ENCODE assay signal across 15 mouse cellular contexts in the genomic region with DNA sequence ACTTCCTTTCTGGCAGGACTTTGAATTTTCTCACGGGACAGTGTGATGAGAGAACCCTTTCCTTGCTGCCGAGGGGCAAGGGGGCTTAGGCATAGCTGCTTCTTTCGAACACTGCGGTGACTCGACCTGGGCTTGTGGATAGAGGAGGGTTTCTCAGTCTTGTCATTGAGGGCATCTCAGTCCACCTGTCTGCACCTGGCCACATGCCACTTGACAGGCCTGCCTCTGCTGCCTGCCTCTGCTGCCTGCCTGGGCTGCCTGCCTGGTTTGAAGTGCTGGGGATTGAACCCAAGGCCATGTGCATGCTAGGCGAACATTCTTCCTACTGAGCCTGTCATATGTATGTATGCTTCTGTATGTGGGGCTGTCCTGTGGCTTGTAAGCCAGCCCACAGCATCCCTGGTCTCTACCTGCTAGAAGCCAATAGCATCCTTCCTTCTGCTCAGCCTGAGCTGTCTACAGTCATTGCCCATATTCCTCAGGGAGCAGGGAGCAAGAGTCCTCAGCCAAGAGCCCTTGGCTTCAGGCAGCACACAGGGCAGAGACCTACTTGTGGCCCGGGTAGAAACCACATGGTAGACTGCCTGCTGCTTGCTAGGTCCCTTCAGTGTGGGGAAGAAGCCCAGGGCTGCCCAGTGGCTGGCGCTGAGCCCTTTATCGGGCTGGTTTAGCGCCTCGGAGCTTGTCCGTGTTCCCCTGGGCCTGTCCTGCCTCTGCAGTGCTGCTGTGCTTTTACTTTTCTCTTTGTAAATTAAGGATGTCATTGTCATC. TPM values are rescaled to one million over a fixed set of nuclear protein-coding genes. Genes with fewer than 3 reads are reported as not detected.
DNase-seq lines count a peak whose midpoint lies in the region; ATAC-seq lines count a peak whose summit lies in the region.
"Had no signal": no experiment of that assay in that cellular context is flagged by ENCODE, and none has a peak within 500 bp of the region (broad histone marks: within the 10 kb centered on the region; RNA-seq: fewer than 3 reads in every experiment).

No protein-coding gene starts in this region.

- peak overlapping the region; percentile 37; the same call in 1 of the 2 replicates for H3K27ac ChIP-seq in forebrain, embryonic 10.5 days
- H3K27ac ChIP-seq in forebrain, embryonic 12.5 days: no peak overlapping the region; the same call in 1 of the 2 replicates
- H3K27ac ChIP-seq in midbrain, embryonic 11.5 days (ENCODE audit: low read depth, low read length): no peak overlapping the region
- H3K27ac ChIP-seq in midbrain, embryonic 16.5 days (ENCODE audit: low read length): no peak overlapping the region
- no peak overlapping the region for H3K27ac ChIP-seq in hindbrain, embryonic 14.5 days
- H3K27ac ChIP-seq: liver, embryonic 12.5 days had no signal

- H3K9me3 ChIP-seq in forebrain, embryonic 10.5 days: no peaks in the 10 kb centered on the region
- H3K9me3 ChIP-seq in forebrain, embryonic 12.5 days: no peaks in the 10 kb centered on the region
- no peaks in the 10 kb centered on the region for H3K9me3 ChIP-seq in midbrain, embryonic 11.5 days (ENCODE audit: control insufficient read depth, low read length)
- no peaks in the 10 kb centered on the region for H3K9me3 ChIP-seq in midbrain, embryonic 16.5 days (replicated peaks; ENCODE audit: control insufficient read depth, low read length, poor library complexity, severe bottlenecking)
- no peaks in the 10 kb centered on the region for H3K9me3 ChIP-seq in hindbrain, embryonic 14.5 days (ENCODE audit: control insufficient read depth, low read length)
- H3K9me3 ChIP-seq: liver, embryonic 12.5 days had no signal

- peak overlapping the region; percentile 5; the same call in 1 of the 2 replicates for H3K4me3 ChIP-seq in forebrain, embryonic 10.5 days
- H3K4me3 ChIP-seq in forebrain, embryonic 12.5 days (replicated peaks): no peak overlapping the region
- no peak overlapping the region for H3K4me3 ChIP-seq in midbrain, embryonic 11.5 days (ENCODE audit: low read depth, low read length)
- no peak overlapping the region for H3K4me3 ChIP-seq in midbrain, embryonic 16.5 days (ENCODE audit: low read depth, low read length)
- no peak overlapping the region for H3K4me3 ChIP-seq in hindbrain, embryonic 14.5 days (replicated peaks; ENCODE audit: low read length)
- H3K4me3 ChIP-seq: liver, embryonic 12.5 days had no signal

- peaks cover 51% of the 10 kb centered on the region for H3K36me3 ChIP-seq in forebrain, embryonic 10.5 days (replicated peaks)
- H3K36me3 ChIP-seq in forebrain, embryonic 12.5 days (replicated peaks): peaks cover 18% of the 10 kb centered on the region
- H3K36me3 ChIP-seq in midbrain, embryonic 11.5 days (ENCODE audit: control insufficient read depth, insufficient read depth, low read length): peaks cover 2% of the 10 kb centered on the region; the same call in 1 of the 2 replicates
- H3K36me3 ChIP-seq in midbrain, embryonic 16.5 days (ENCODE audit: control insufficient read depth, insufficient read depth, low read length): peaks cover 4% of the 10 kb centered on the region
- peaks cover 17% of the 10 kb centered on the region for H3K36me3 ChIP-seq in hindbrain, embryonic 14.5 days (replicated peaks; ENCODE audit: control insufficient read depth, insufficient read depth)

- peaks cover 62% of the 10 kb centered on the region for H3K4me1 ChIP-seq in forebrain, embryonic 10.5 days
- peaks cover 47% of the 10 kb centered on the region for H3K4me1 ChIP-seq in forebrain, embryonic 12.5 days
- peaks cover 26% of the 10 kb centered on the region for H3K4me1 ChIP-seq in midbrain, embryonic 11.5 days (ENCODE audit: control insufficient read depth, insufficient read depth, low read length)
- H3K4me1 ChIP-seq in midbrain, embryonic 16.5 days (ENCODE audit: control insufficient read depth, insufficient read depth, low read length): peaks cover 41% of the 10 kb centered on the region
- H3K4me1 ChIP-seq in hindbrain, embryonic 14.5 days (replicated peaks; ENCODE audit: control insufficient read depth, insufficient read depth, low read length): peaks cover 34% of the 10 kb centered on the region

- no peak for DNase-seq in forebrain, embryonic 10.5 days (ENCODE audit: extremely low spot score, low spot score)
- DNase-seq in midbrain, embryonic 11.5 days (ENCODE audit: low spot score, missing footprints): no peak
- DNase-seq in cerebellum, adult 9-11 months: peak; percentile 67
- no peak for DNase-seq in hindbrain, embryonic 14.5 days (ENCODE audit: low spot score)
- no peak for DNase-seq in heart, postnatal 4 days
- DNase-seq: kidney, adult 18-20 months had no signal

- ATAC-seq in forebrain, embryonic 12.5 days (ENCODE audit: low FRiP score): no peak
- ATAC-seq in midbrain, embryonic 11.5 days (ENCODE audit: low FRiP score): no peak
- ATAC-seq in midbrain, embryonic 16.5 days: no peak
- no peak for ATAC-seq in hindbrain, embryonic 14.5 days (ENCODE audit: low FRiP score)
- no peak for ATAC-seq in activated CD4-positive, CD25-positive, alpha-beta regulatory T cell, adult 4 months
- ATAC-seq: liver, embryonic 12.5 days had no signal

- WGBS in forebrain, embryonic 10.5 days: 91% methylated on average over 12 of the region's 12 CpGs
- WGBS in forebrain, embryonic 12.5 days: 89% methylated on average over 12 of the region's 12 CpGs
- 90% methylated on average over 12 of the region's 12 CpGs for WGBS in midbrain, embryonic 11.5 days
- 78% methylated on average over 12 of the region's 12 CpGs for WGBS in midbrain, embryonic 16.5 days
- 74% methylated on average over 12 of the region's 12 CpGs for WGBS in hindbrain, embryonic 14.5 days

- H3K27me3 ChIP-seq in forebrain, embryonic 10.5 days (ENCODE audit: poor library complexity, severe bottlenecking): no peaks in the 10 kb centered on the region
- H3K27me3 ChIP-seq in forebrain, embryonic 12.5 days: no peaks in the 10 kb centered on the region
- H3K27me3 ChIP-seq in midbrain, embryonic 11.5 days (ENCODE audit: control insufficient read depth, insufficient read depth, low read length): no peaks in the 10 kb centered on the region
- H3K27me3 ChIP-seq in midbrain, embryonic 16.5 days (ENCODE audit: control insufficient read depth, insufficient read depth, low read depth, low read length): no peaks in the 10 kb centered on the region
- H3K27me3 ChIP-seq in hindbrain, embryonic 14.5 days (ENCODE audit: control insufficient read depth, insufficient read depth, low read length): no peaks in the 10 kb centered on the region
- H3K27me3 ChIP-seq: liver, embryonic 12.5 days had no signal

- H3K9ac ChIP-seq in forebrain, embryonic 12.5 days: no peak overlapping the region
- H3K9ac ChIP-seq in midbrain, embryonic 11.5 days (ENCODE audit: low read length): 0 out of 2 replicates have a peak overlapping the region, but pooled peaks have one; percentile 24
- no peak overlapping the region for H3K9ac ChIP-seq in midbrain, embryonic 16.5 days (ENCODE audit: low read depth, low read length)
- 0 out of 2 replicates have a peak overlapping the region, but pooled peaks have one; percentile 17 for H3K9ac ChIP-seq in hindbrain, embryonic 14.5 days
- H3K9ac ChIP-seq: liver, embryonic 12.5 days had no signal

- H3K4me2 ChIP-seq in forebrain, embryonic 12.5 days: no peak overlapping the region
- no peak overlapping the region for H3K4me2 ChIP-seq in midbrain, embryonic 11.5 days
- H3K4me2 ChIP-seq in midbrain, embryonic 16.5 days (ENCODE audit: low read length): no peak overlapping the region; the same call in 1 of the 2 replicates
- no peak overlapping the region for H3K4me2 ChIP-seq in hindbrain, embryonic 14.5 days (replicated peaks)
- H3K4me2 ChIP-seq: liver, embryonic 12.5 days had no signal

RNA-seq across cellular contexts. Expression of gene Gigyf1, which starts 4.2 kb away (rescaled TPM):
- polyA plus RNA-seq in forebrain, embryonic 10.5 days (2016; fragmentation: Nextera tagmentation; extraction: Ambion mirVana): 13.5 and 14.0 TPM in 2 replicates
- 18.7 TPM in 2 replicates for polyA plus RNA-seq in forebrain, embryonic 12.5 days (2016; fragmentation: Nextera tagmentation; extraction: Ambion mirVana)
- 10.5 and 10.6 TPM in 2 replicates for polyA plus RNA-seq in midbrain, embryonic 11.5 days (2014; fragmentation: Nextera tagmentation; extraction: Ambion mirVana)
- polyA plus RNA-seq in midbrain, embryonic 16.5 days (2015; fragmentation: Nextera tagmentation; extraction: Ambion mirVana): 19.3 and 19.4 TPM in 2 replicates
- polyA plus RNA-seq in hindbrain, embryonic 14.5 days (2014; fragmentation: Nextera tagmentation; extraction: Ambion mirVana): 14.2 and 16.0 TPM in 2 replicates
- total RNA-seq in heart, postnatal 4 days (2021): 10 to 100 TPM; 30.5 to 32.4 TPM
- polyA plus RNA-seq in activated CD4-positive, CD25-positive, alpha-beta regulatory T cell, adult 4 months (2017; shearing (Covaris generic)): 10 to 100 TPM; 18.5 to 22.6 TPM

RNA-seq across cellular contexts. Expression of gene Pop7, which starts 11.8 kb away (rescaled TPM):
- 56.1 and 59.4 TPM in 2 replicates for polyA plus RNA-seq in forebrain, embryonic 10.5 days (2016; fragmentation: Nextera tagmentation; extraction: Ambion mirVana)
- 61.6 and 62.1 TPM in 2 replicates for polyA plus RNA-seq in forebrain, embryonic 12.5 days (2016; fragmentation: Nextera tagmentation; extraction: Ambion mirVana)
- 54.8 and 57.4 TPM in 2 replicates for polyA plus RNA-seq in midbrain, embryonic 11.5 days (2014; fragmentation: Nextera tagmentation; extraction: Ambion mirVana)
- polyA plus RNA-seq in midbrain, embryonic 16.5 days (2015; fragmentation: Nextera tagmentation; extraction: Ambion mirVana): 76.3 and 80.5 TPM in 2 replicates
- polyA plus RNA-seq in hindbrain, embryonic 14.5 days (2014; fragmentation: Nextera tagmentation; extraction: Ambion mirVana): 78.4 and 87.3 TPM in 2 replicates
- 10 to 100 TPM; 25.1 to 26.0 TPM for total RNA-seq in heart, postnatal 4 days (2021)
- 10 to 100 TPM; 60.7 to 66.2 TPM for polyA plus RNA-seq in activated CD4-positive, CD25-positive, alpha-beta regulatory T cell, adult 4 months (2017; shearing (Covaris generic))

RNA-seq across cellular contexts. Expression of gene Epo, which starts 18.9 kb away (rescaled TPM):
- 2.9 and 4.8 TPM in 2 replicates for polyA plus RNA-seq in forebrain, embryonic 10.5 days (2016; fragmentation: Nextera tagmentation; extraction: Ambion mirVana)
- 0.38 and 0.47 TPM in 2 replicates for polyA plus RNA-seq in forebrain, embryonic 12.5 days (2016; fragmentation: Nextera tagmentation; extraction: Ambion mirVana)
- polyA plus RNA-seq in midbrain, embryonic 11.5 days (2014; fragmentation: Nextera tagmentation; extraction: Ambion mirVana): 0.72 and 1.4 TPM in 2 replicates
- polyA plus RNA-seq in midbrain, embryonic 16.5 days (2015; fragmentation: Nextera tagmentation; extraction: Ambion mirVana): not detected in 2 replicates
- polyA plus RNA-seq in hindbrain, embryonic 14.5 days (2014; fragmentation: Nextera tagmentation; extraction: Ambion mirVana): not detected in 2 replicates
- not detected for total RNA-seq in heart, postnatal 4 days (2021)
- polyA plus RNA-seq in activated CD4-positive, CD25-positive, alpha-beta regulatory T cell, adult 4 months (2017; shearing (Covaris generic)): not detected
- total RNA-seq: heart, postnatal 36 days; left cerebral cortex, adult 18-20 months; monocyte, adult 5-6 weeks had no signal
- polyA plus RNA-seq: embryonic facial prominence, embryonic 14.5 days; urinary bladder, adult 2 months had no signal

RNA-seq across cellular contexts. Expression of gene Gnb2, which starts 19.2 kb away (rescaled TPM):
- 287 and 288 TPM in 2 replicates for polyA plus RNA-seq in forebrain, embryonic 10.5 days (2016; fragmentation: Nextera tagmentation; extraction: Ambion mirVana)
- polyA plus RNA-seq in forebrain, embryonic 12.5 days (2016; fragmentation: Nextera tagmentation; extraction: Ambion mirVana): 411 and 417 TPM in 2 replicates
- polyA plus RNA-seq in midbrain, embryonic 11.5 days (2014; fragmentation: Nextera tagmentation; extraction: Ambion mirVana): 432 and 501 TPM in 2 replicates
- polyA plus RNA-seq in midbrain, embryonic 16.5 days (2015; fragmentation: Nextera tagmentation; extraction: Ambion mirVana): 496 and 512 TPM in 2 replicates
- polyA plus RNA-seq in hindbrain, embryonic 14.5 days (2014; fragmentation: Nextera tagmentation; extraction: Ambion mirVana): 593 and 621 TPM in 2 replicates
- total RNA-seq in heart, postnatal 4 days (2021): 100 to 1,000 TPM; 560 to 578 TPM
- polyA plus RNA-seq in activated CD4-positive, CD25-positive, alpha-beta regulatory T cell, adult 4 months (2017; shearing (Covaris generic)): 10 to 100 TPM; 73.0 to 82.7 TPM

RNA-seq across cellular contexts. Expression of gene Zan, which starts 37.3 kb away (rescaled TPM):
- 0.10 and 0.12 TPM in 2 replicates for polyA plus RNA-seq in forebrain, embryonic 10.5 days (2016; fragmentation: Nextera tagmentation; extraction: Ambion mirVana)
- polyA plus RNA-seq in forebrain, embryonic 12.5 days (2016; fragmentation: Nextera tagmentation; extraction: Ambion mirVana): 0.09 TPM in 2 replicates
- 0.03 TPM in 2 replicates for polyA plus RNA-seq in midbrain, embryonic 11.5 days (2014; fragmentation: Nextera tagmentation; extraction: Ambion mirVana)
- polyA plus RNA-seq in midbrain, embryonic 16.5 days (2015; fragmentation: Nextera tagmentation; extraction: Ambion mirVana): 0.12 and 0.18 TPM in 2 replicates
- polyA plus RNA-seq in hindbrain, embryonic 14.5 days (2014; fragmentation: Nextera tagmentation; extraction: Ambion mirVana): 0.14 and 0.17 TPM in 2 replicates
- under 1 TPM; 0.05 to 0.07 TPM for total RNA-seq in heart, postnatal 4 days (2021)
- under 1 TPM; 0.11 to 0.21 TPM for polyA plus RNA-seq in activated CD4-positive, CD25-positive, alpha-beta regulatory T cell, adult 4 months (2017; shearing (Covaris generic))
- total RNA-seq: heart, postnatal 36 days; monocyte, adult 5-6 weeks had no signal

Comparison
In these comparisons a context has a peak if more than half of its experiments do, and no peak if none do; other contexts are left out.
1. H3K9ac ChIP-seq: peak in midbrain, embryonic 11.5 days (single experiment) and hindbrain, embryonic 14.5 days (single experiment); none in forebrain, embryonic 12.5 days (single experiment) and midbrain, embryonic 16.5 days (single experiment).